Mouse (Mus musculus) right cerebral cortex, postnatal 14 days (tissue): ENCODE measurements around the gene Apoh.

Experiments
- DNase-seq: peaks from one replicate; pipeline ENCODE4 v3.0.0; 2022

Gene Apoh

GRCm38 (mm10) chr11:108384920-108385665, 41.9 kb downstream of the Apoh start:
- no peak for DNase-seq

GRCm38 (mm10) chr11:108385666-108386024, 42.5 kb downstream of the Apoh start:
- DNase-seq = no peak

- DNase-seq = no peak
Measured at GRCm38 (mm10) chr11:108395061-108395460, 51.9 kb downstream of the Apoh start.

- DNase-seq = no peak
Measured at GRCm38 (mm10) chr11:108396076-108396829, 53.1 kb downstream of the Apoh start.

GRCm38 (mm10) chr11:108409876-108410644, 66.9 kb downstream of the Apoh start:
- DNase-seq = no peak

GRCm38 (mm10) chr11:108416360-108416759, 73.2 kb downstream of the Apoh start:
- DNase-seq = no peak

- DNase-seq = no peak
Measured at GRCm38 (mm10) chr11:108418540-108418939, 75.4 kb downstream of the Apoh start.

GRCm38 (mm10) chr11:108419242-108419641, 76.1 kb downstream of the Apoh start:
- no peak for DNase-seq

GRCm38 (mm10) chr11:108420751-108421150, 77.6 kb downstream of the Apoh start:
- no peak for DNase-seq

- DNase-seq = no peak
Measured at GRCm38 (mm10) chr11:108423221-108423620, 80.1 kb downstream of the Apoh start.

GRCm38 (mm10) chr11:108424111-108424510, 81.0 kb downstream of the Apoh start:
- no peak for DNase-seq

GRCm38 (mm10) chr11:108424889-108425591, 81.9 kb downstream of the Apoh start, which contains the start of gene Cep112:
Gene Cep112 (plus strand): TSS chr11:108425192.
- DNase-seq = peak; percentile 94

- DNase-seq = no peak
Measured at GRCm38 (mm10) chr11:108425592-108425921, 82.4 kb downstream of the Apoh start.

GRCm38 (mm10) chr11:108426086-108426485, 82.9 kb downstream of the Apoh start:
- DNase-seq = no peak

GRCm38 (mm10) chr11:108427191-108427590, 84.0 kb downstream of the Apoh start:
- no peak for DNase-seq

- DNase-seq = no peak
Measured at GRCm38 (mm10) chr11:108429076-108429475, 85.9 kb downstream of the Apoh start.

GRCm38 (mm10) chr11:108443893-108444563, 100.9 kb downstream of the Apoh start:
- DNase-seq = no peak

GRCm38 (mm10) chr11:108447148-108447547, 104.0 kb downstream of the Apoh start:
- DNase-seq = peak; percentile 33

- peak; percentile 74 for DNase-seq
Measured at GRCm38 (mm10) chr11:108449811-108450210, 106.7 kb downstream of the Apoh start.

GRCm38 (mm10) chr11:108459599-108459998, 116.4 kb downstream of the Apoh start:
- no peak for DNase-seq
